Mouse (Mus musculus) lung, adult 10 weeks (tissue): Measurements from ENCODE around the gene St6galnac5. TPM values are rescaled to one million over a fixed set of nuclear protein-coding genes. Genes with fewer than 3 reads are reported as not detected.

ENCODE experiments used
- polyA plus RNA-seq: library from polyadenylated mRNA; stranded (reverse); fragments of 350-450 nt; fragmentation: Illumina TruSeq; extraction: RNeasy Lipid Tissue Mini Kit (QIAGEN cat#74804); gene quantifications from one replicate; pipeline ENCODE4 v1.2.3, GENCODE M21; 2014; ENCODE audit warnings: low read depth, low replicate concordance; ENCODE audit not compliant: insufficient read depth

Gene St6galnac5
- polyA plus RNA-seq, result 0.58 TPM

GRCm38 (mm10) chr3:152981988-152982387, at the start of gene St6galnac5:
Gene St6galnac5, minus strand, starts transcription at chr3:152982246.

